Mouse (Mus musculus) midbrain, embryonic 12.5 days (tissue): Measurements from ENCODE around the gene Kcmf1. TPM values are rescaled to one million over a fixed set of nuclear protein-coding genes. Genes with fewer than 3 reads are reported as not detected.
A peak's percentile ranks its signal among the peaks of the same experiment; 100 is the strongest.
"Not testable (repeated sequence)": the region's sequence is repeated elsewhere in the genome, so short reads cannot be mapped to it uniquely, and the experiment has no call there.

ENCODE experiments used
- ATAC-seq: fragments of 200-750 bp; cut with Nextera tagmentation; 2 replicates; pipeline ENCODE4 v1.8.0; 2017; ENCODE audit warnings: low read depth, moderate TSS enrichment, moderate library complexity; ENCODE audit not compliant: low FRiP score
- H3K27ac ChIP-seq: fragments of 300-500 bp; sonication (generic); replicated peaks from 2 replicates; pipeline ENCODE4 v1.5.1; 2016; ENCODE audit warnings: mild to moderate bottlenecking
- H3K27me3 ChIP-seq: fragments of 300-500 bp; sonication (generic); 2 replicates; pipeline ENCODE4 v1.6.1; 2016; ENCODE audit warnings: mild to moderate bottlenecking
- H3K36me3 ChIP-seq: fragments of 300-500 bp; sonication (generic); 2 replicates; pipeline ENCODE4 v1.6.1; 2016
- H3K4me1 ChIP-seq: fragments of 300-500 bp; sonication (generic); 2 replicates; pipeline ENCODE4 v1.6.1; 2016
- H3K4me2 ChIP-seq: fragments of 300-500 bp; sonication (generic); replicated peaks from 2 replicates; pipeline ENCODE4 v1.6.1; 2016; ENCODE audit warnings: mild to moderate bottlenecking, moderate library complexity
- H3K4me3 ChIP-seq: fragments of 300-500 bp; sonication (generic); 2 replicates; pipeline ENCODE4 v1.5.1; 2016; ENCODE audit warnings: mild to moderate bottlenecking
- H3K9ac ChIP-seq: fragments of 300-500 bp; sonication (generic); replicated peaks from 2 replicates; pipeline ENCODE4 v1.6.1; 2016; ENCODE audit warnings: mild to moderate bottlenecking, moderate library complexity
- H3K9me3 ChIP-seq: fragments of 300-500 bp; sonication (generic); 2 replicates; pipeline ENCODE4 v1.6.1; 2016; ENCODE audit warnings: mild to moderate bottlenecking
- WGBS: fragments of 180-500 bp; shearing (Covaris S2); methylation state at CpG from one replicate; pipeline ENCODE4 v1.1.7; 2016; 5-methylcytosine and 5-hydroxymethylcytosine counted together
- polyA plus RNA-seq: library from polyadenylated mRNA; unstranded; fragments of >200 nt; fragmentation: Nextera tagmentation; extraction: Ambion mirVana; gene quantifications from 2 replicates; pipeline ENCODE4 v1.2.1, GENCODE M21; 2016

Gene Kcmf1
- polyA plus RNA-seq, 1 experiment from 2014 or later: 33.9 TPM

DNA sequence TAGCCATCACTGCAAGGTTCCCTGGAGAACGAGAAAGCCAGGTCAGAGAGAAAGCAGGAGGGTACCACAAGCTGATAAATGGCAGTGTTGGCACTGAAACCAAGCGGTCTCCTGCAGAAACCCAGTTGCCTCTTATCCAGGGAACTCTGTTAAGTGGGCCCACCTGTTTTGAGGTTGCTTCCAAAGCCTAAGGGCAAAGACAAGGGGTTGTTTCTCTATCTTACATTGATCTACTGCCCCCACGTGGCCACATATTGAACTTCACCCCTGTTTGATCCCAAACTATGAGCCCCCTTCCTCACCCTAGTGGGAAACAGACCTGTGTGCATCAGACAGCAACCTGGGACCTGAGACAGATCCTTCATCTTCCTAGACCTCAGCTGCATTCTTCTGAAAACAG lies 68.5 kb downstream of the Kcmf1 start:
- whole genome bisulfite sequencing: 29% methylated on average over 3 of the region's 3 CpGs
- Histone ChIP-seq H3K9me3 (0 out of 2 replicates have a peak, but pooled peaks cover 4% of the 10 kb centered on the region), H3K4me2 (no peak overlapping the region), H3K4me3 (no peak overlapping the region), H3K27me3 (peaks cover 7% of the 10 kb centered on the region; the same call in 1 of the 2 replicates), H3K36me3 (no peaks in the 10 kb centered on the region), H3K9ac (no peak overlapping the region), H3K4me1 (0 out of 2 replicates have a peak, but pooled peaks cover 2% of the 10 kb centered on the region), H3K27ac (no peak overlapping the region)
- peak; percentile 30; the same call in 1 of the 2 replicates for ATAC-seq

DNA sequence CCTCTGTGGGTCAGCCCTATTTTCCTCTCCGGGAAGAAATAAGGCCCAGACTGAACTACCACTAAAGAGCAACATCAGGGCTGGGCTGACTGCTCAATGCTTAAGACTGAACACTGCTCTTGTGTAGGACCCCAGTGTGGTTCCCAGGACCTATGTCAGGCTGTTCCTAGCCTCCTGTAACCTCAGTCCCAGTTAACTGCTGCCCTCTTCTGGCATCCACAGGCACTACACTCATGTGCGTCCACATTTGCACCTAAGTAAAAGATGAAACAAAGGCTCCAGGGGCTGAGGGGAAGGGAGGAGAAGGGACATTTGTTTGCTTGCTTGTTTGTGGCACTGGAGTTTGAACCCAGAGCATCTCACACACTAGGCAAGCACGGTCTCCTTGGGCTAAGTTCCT lies 70.9 kb downstream of the Kcmf1 start:
- Histone ChIP-seq H3K4me1 (peaks cover 14% of the 10 kb centered on the region), H3K27ac (no peak overlapping the region)
- 76% methylated on average over 3 of the region's 3 CpGs for WGBS

DNA sequence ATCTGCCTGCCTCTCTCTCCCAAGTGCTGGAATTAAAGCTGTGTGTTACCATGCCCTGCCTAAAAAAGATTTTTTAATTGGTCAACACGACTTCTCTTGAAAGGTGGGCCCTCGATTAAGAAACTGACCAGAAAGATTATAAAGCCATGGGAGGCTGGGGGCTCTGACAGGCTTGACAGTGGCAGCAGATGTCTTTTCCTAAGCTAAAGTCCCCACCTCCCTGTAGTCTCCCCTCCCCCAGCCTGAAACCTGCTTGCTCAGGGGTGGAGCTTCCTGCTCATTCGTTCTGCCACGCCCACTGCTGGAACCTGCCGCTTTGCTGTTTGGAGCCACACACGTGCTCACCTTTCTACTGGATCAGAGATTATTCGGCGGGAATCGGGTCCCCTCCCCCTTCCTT lies 71.7 kb downstream of the Kcmf1 start:
- H3K36me3 ChIP-seq, H3K4me2 ChIP-seq, H3K4me3 ChIP-seq, H3K27ac ChIP-seq, H3K9me3 ChIP-seq, ATAC-seq, H3K9ac ChIP-seq: not testable (repeated sequence)
- peaks cover 14% of the 10 kb centered on the region for H3K4me1 ChIP-seq
- WGBS: 8% methylated on average over 9 of the region's 9 CpGs
- H3K27me3 ChIP-seq: peaks cover 10% of the 10 kb centered on the region; the same call in 1 of the 2 replicates

More for the DNA sequence above, 70.9 kb downstream of the Kcmf1 start:
- Histone ChIP-seq H3K9ac (no peak overlapping the region), H3K4me2 (no peak overlapping the region), H3K27me3 (peaks cover 10% of the 10 kb centered on the region; the same call in 1 of the 2 replicates), H3K36me3 (no peaks in the 10 kb centered on the region), H3K4me3 (no peak overlapping the region), H3K9me3 (0 out of 2 replicates have a peak, but pooled peaks cover 4% of the 10 kb centered on the region)
- no peak for ATAC-seq

DNA sequence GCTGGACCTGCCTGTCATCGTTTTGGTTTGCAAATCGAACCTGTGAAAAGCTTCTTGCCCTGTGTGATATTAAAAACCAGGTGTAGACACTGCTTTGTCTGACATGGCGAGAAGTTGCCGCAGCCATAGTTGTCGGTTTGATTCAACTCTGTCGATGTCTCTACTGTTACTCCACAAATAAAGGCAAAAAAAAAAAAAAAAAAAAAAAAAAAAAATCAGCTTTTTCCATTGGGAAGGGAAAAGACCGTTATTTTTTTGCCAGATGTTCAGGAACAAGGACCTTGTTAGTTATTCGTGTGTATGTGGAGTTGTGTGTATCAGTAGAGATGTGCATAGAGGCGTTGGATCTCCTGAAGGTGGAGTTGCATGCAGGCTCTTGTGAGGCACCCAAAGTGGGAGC lies 74.0 kb downstream of the Kcmf1 start:
- Histone ChIP-seq H3K4me3 (0 out of 2 replicates have a peak overlapping the region, but pooled peaks have one; percentile 30), H3K27ac (peak overlapping the region; percentile 66; the same call in 1 of the 2 replicates), H3K9me3 (0 out of 2 replicates have a peak, but pooled peaks cover 4% of the 10 kb centered on the region), H3K27me3 (peaks cover 10% of the 10 kb centered on the region; the same call in 1 of the 2 replicates), H3K4me1 (peaks cover 14% of the 10 kb centered on the region), H3K4me2 (peak overlapping the region; percentile 57), H3K9ac (no peak overlapping the region), H3K36me3 (no peaks in the 10 kb centered on the region)
- no peak for ATAC-seq
- 51% methylated on average over 9 of the region's 9 CpGs for WGBS

DNA sequence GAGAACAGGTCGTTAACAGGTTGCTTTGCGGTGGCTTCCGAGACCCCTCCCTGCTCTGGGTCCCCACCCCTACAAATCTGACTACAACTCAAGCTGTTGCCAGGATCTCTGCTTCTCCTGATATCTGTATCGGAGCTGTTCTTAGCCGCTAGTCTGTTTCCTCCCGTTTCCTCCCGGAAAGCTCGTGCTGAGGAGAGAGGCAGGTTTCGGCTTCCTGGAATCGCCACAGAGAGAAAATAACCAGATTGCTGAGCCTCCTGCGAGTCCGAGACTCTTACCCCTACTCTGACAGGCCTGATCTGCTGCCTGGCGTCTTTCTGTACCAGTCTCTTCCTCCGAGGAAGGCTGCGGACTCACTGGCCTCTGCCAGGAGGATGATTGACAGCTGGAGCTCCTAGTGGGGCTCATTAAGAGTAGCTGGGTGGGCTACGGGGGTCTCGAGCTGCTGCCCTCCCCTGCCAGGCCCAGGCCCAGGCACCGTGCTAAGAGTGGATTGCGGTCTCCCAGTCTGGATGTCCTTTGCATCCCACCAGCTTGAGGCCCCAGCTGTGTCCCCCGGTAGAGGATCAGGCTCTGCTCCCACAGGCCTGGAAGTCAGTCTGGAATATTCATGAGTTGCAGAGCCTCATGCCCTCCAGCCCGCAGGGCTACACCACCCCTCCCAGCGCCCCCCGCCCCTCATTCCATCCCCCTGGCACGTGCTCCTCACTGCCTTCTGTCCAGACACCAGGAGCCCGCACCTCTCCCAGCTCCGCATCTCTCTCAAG lies 74.6 kb downstream of the Kcmf1 start:
- peak overlapping the region; percentile 30 for H3K4me3 ChIP-seq
- H3K27me3 ChIP-seq: peaks cover 10% of the 10 kb centered on the region; the same call in 1 of the 2 replicates
- H3K9me3 ChIP-seq: 0 out of 2 replicates have a peak, but pooled peaks cover 4% of the 10 kb centered on the region
- H3K27ac ChIP-seq: peak overlapping the region; percentile 66
- peak; percentile 92 for ATAC-seq
- peak overlapping the region; percentile 49 for H3K9ac ChIP-seq
- peak overlapping the region; percentile 57 for H3K4me2 ChIP-seq
- no peaks in the 10 kb centered on the region for H3K36me3 ChIP-seq
- peaks cover 14% of the 10 kb centered on the region for H3K4me1 ChIP-seq
- 5% methylated on average over 26 of the region's 26 CpGs for WGBS

DNA sequence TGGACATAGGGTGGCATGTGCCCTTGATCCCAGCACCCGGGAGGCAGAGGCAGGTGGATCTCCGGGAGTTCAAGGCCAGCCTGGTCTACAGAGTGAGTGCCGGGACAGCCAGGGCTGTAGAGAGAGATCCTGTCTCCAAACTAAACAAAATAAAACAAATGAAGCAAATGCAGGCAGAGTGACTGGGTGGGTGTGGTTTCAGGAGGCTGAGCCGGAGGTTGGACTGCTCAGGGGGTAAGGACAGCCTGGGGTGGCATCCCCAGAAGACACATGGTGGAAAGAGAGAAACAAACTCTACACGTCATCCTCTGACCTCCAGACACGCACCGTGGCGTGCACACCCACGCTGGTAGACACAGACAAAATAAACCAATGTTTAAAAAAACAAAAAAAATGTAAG lies 86.3 kb downstream of the Kcmf1 start:
- no peak for ATAC-seq
- 72% methylated on average over 9 of the region's 9 CpGs for WGBS
- Histone ChIP-seq H3K9me3 (no peaks in the 10 kb centered on the region), H3K36me3 (no peaks in the 10 kb centered on the region), H3K4me2 (no peak overlapping the region), H3K27me3 (no peaks in the 10 kb centered on the region), H3K9ac (no peak overlapping the region), H3K4me3 (no peak overlapping the region), H3K4me1 (no peaks in the 10 kb centered on the region), H3K27ac (no peak overlapping the region)

DNA sequence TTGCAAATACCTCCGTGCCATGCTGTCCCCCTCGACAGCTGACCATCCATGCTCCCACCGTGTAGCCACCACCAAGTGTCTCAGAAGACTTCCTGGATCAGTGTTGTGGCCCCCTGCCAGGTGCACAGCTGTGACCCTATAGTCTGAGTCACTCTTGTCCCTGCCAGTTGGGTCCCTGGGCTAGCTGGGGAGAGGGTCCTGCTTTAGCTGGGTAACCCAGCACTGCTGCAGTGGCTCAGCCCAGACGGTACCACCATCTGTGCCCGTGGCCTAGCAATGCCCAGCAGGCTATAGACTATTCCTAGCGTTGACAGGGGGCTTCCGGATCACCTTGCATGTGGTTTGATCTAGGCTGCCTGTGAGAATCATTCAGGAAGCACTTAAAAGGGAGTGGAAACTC lies 89.5 kb downstream of the Kcmf1 start:
- H3K4me3 ChIP-seq: no peak overlapping the region
- H3K9ac ChIP-seq: no peak overlapping the region
- 74% methylated on average over 7 of the region's 7 CpGs for WGBS
- H3K27ac ChIP-seq: no peak overlapping the region
- no peaks in the 10 kb centered on the region for H3K36me3 ChIP-seq
- no peak for ATAC-seq
- H3K4me2 ChIP-seq: no peak overlapping the region
- H3K9me3 ChIP-seq: no peaks in the 10 kb centered on the region
- H3K4me1 ChIP-seq: no peaks in the 10 kb centered on the region
- H3K27me3 ChIP-seq: no peaks in the 10 kb centered on the region

DNA sequence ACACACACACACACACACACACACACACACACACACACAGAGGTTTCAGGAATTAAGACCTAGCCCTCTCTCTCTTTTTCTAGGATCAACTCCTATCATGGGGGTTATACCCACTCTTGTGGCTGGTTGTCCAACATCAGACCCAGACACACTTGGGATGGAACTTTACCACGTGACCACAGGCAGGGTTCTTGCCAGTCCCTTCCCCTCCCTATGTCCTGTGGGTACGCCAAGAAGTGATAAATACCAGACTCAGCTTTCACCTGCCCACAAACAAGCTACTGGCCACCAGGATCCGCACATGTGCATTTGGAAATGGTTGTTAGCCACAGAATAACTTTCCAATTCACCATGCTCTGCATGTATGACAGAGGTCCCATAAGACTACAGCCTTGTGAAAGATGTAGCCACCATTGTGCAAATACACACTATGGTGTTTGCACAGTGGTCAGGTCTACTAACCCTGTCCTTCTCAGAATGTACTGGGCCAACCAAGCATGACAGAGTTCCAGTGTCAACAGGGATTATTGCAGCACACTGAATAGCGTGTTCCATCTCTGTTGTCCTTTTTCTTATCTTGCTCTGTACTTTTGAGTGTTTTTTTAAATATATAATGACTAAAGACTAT lies 90.1 kb downstream of the Kcmf1 start:
- no peak overlapping the region for H3K4me3 ChIP-seq
- no peak overlapping the region for H3K9ac ChIP-seq
- no peak overlapping the region for H3K4me2 ChIP-seq
- no peaks in the 10 kb centered on the region for H3K4me1 ChIP-seq
- no peaks in the 10 kb centered on the region for H3K36me3 ChIP-seq
- ATAC-seq: no peak
- no peak overlapping the region for H3K27ac ChIP-seq
- WGBS: 74% methylated on average over 4 of the region's 4 CpGs
- no peaks in the 10 kb centered on the region for H3K9me3 ChIP-seq
- no peaks in the 10 kb centered on the region for H3K27me3 ChIP-seq

DNA sequence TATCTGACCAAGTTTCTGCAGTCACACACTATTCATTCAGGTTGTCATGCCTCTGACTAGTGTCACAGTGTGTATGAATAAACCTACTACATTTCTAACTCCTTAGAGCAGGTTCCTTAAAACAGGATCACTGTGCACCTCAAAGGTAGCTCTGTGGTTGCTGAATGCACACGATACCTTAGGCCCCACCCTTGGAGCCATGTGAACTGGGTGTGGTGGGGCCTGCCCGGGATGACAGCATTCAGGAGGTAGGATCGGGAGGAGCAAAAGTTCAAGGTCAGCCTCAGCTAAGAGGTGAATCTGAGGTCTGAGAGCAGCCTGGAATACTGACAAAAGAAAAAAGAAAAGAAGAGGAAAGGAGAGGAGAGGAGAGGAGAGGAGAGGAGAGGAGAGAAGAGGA lies 91.4 kb downstream of the Kcmf1 start:
- Histone ChIP-seq H3K27ac (no peak overlapping the region), H3K9me3 (no peaks in the 10 kb centered on the region), H3K27me3 (no peaks in the 10 kb centered on the region), H3K4me1 (no peaks in the 10 kb centered on the region), H3K4me3 (no peak overlapping the region), H3K9ac (no peak overlapping the region), H3K4me2 (no peak overlapping the region), H3K36me3 (no peaks in the 10 kb centered on the region)
- ATAC-seq: no peak
- WGBS: 65% methylated on average over 3 of the region's 3 CpGs

DNA sequence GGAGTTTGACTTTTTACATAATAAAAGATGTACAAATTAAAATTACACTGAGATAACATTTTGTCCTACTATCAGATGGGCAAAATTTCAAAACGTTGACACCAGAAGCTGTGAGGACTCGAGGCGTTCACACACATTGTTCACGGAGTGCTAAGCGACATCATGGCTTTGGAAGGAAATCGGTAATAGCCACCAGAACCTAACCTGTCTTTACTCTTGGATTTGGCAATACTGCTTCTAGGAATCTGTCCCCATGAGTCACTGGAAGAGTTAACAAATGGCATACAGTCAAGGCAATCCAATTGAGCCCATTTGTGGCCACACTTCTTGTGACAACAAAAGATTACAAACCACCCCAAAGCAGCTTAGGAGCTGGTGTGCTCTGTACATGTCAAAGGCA lies 96.1 kb downstream of the Kcmf1 start:
- no peak for ATAC-seq
- Histone ChIP-seq H3K36me3 (no peaks in the 10 kb centered on the region), H3K4me1 (no peaks in the 10 kb centered on the region), H3K27me3 (no peaks in the 10 kb centered on the region), H3K4me3 (no peak overlapping the region), H3K9ac (no peak overlapping the region), H3K4me2 (no peak overlapping the region), H3K27ac (no peak overlapping the region), H3K9me3 (no peaks in the 10 kb centered on the region)
- WGBS: 91% methylated on average over 6 of the region's 6 CpGs

DNA sequence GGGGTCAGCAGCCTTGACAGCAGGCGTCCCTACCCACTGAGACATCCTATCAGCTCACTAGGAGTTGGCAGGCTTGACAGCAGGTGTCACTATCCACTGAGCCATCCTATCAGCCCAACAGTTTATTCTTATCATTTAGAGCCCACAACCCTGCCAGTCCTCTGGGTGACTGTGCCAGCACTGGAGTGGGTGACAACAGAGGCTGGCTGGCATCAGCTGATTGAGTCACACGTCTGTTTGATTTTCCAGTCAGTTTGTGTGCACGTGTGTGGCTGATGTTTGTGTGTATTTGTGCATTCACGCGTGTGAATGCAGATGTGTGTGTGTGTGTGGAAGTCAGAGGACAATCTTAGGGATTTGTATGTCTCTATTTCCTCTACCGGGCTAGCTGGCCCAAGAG lies 97.7 kb downstream of the Kcmf1 start:
- Histone ChIP-seq H3K9me3 (no peaks in the 10 kb centered on the region), H3K27me3 (no peaks in the 10 kb centered on the region), H3K4me1 (no peaks in the 10 kb centered on the region), H3K4me3 (no peak overlapping the region), H3K27ac (no peak overlapping the region), H3K36me3 (no peaks in the 10 kb centered on the region), H3K9ac (no peak overlapping the region), H3K4me2 (no peak overlapping the region)
- no peak for ATAC-seq
- WGBS: 88% methylated on average over 6 of the region's 6 CpGs

DNA sequence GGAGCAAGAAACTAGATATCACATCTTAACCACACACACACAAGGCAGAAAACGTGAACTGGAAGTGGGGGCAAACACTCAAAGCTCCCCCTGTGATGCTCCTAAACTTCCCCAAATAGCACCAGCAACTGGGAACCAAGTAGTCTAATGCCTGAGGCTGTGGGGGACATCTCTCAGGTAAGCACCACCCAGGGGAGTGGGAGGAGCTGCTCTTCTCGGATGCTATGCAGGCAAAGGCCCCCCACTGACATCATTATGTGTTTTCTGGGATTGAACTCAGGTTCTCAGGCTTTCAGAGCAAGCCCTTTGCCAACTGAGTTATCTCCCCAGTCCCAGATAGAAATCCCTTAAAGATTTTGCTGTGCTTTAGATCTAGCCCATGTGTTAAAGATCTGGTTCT lies 99.1 kb downstream of the Kcmf1 start:
- H3K9ac ChIP-seq: no peak overlapping the region
- H3K27me3 ChIP-seq: no peaks in the 10 kb centered on the region
- ATAC-seq: no peak
- no peaks in the 10 kb centered on the region for H3K36me3 ChIP-seq
- no peak overlapping the region for H3K4me2 ChIP-seq
- H3K9me3 ChIP-seq: no peaks in the 10 kb centered on the region
- no peak overlapping the region for H3K4me3 ChIP-seq
- 50% methylated on average over 2 of the region's 2 CpGs for WGBS
- no peaks in the 10 kb centered on the region for H3K4me1 ChIP-seq
- H3K27ac ChIP-seq: no peak overlapping the region
